Mouse (Mus musculus): ENCODE data around the gene Skil.

GRCm38 (mm10) chr3:31126848-31127247, 32.0 kb downstream of the Skil start:
- TF ChIP-seq POLR2A (IDR thresholded peaks at IDR 0.05; ENCODE audit: extremely low read depth, insufficient read depth, low read length) (no peak), CTCF (IDR thresholded peaks at IDR 0.05; ENCODE audit: extremely low read depth, insufficient read depth, low read length) (no peak)
